Mouse (Mus musculus): ENCODE measurements around the gene Zswim4.

- TF ChIP-seq POLR2A (IDR thresholded peaks at IDR 0.05; ENCODE audit: extremely low read depth, insufficient read depth, low read length) = no peak
- TF ChIP-seq CTCF (IDR thresholded peaks at IDR 0.05; ENCODE audit: low read depth, low read length) = no peak
Observed at GRCm38 (mm10) chr8:84176560-84176959, 60.3 kb downstream of the Zswim4 start.

Data from liver, adult 2 months (tissue).